Mouse (Mus musculus) hematopoietic stem cell, adult 5-6 weeks (primary cell): ENCODE measurements at regions not wholly inside any gene's neighbourhood (a gene's known extent, or its start where the extent isn't known, plus 50 kb on each side); places are given as distances from the start of the nearest gene placed in this dataset.

Experiments
- ATAC-seq, 2 experiments: fragments of 125-278 bp in 1 of 2; replicated peaks in 1 of 2; 2 replicates each; pipeline ENCODE4 v1.8.0; 2016 to 2017; ENCODE audit warnings: inconsistent platforms in 2 of 2, mild to moderate bottlenecking in 2 of 2, moderate number of reproducible peaks in 2 of 2, low read depth in 1 of 2, moderate TSS enrichment in 1 of 2; ENCODE audit not compliant: low FRiP score in 2 of 2, poor library complexity in 2 of 2, severe bottlenecking in 2 of 2, insufficient read depth in 1 of 2, low TSS enrichment in 1 of 2

GRCm38 (mm10) chr2:10307376-10307775, 62.9 kb upstream of the Sfmbt2 start:
- no peak; a peak in 1 of 4 replicates for ATAC-seq

GRCm38 (mm10) chr2:10309656-10310055, 60.7 kb upstream of the Sfmbt2 start:
- ATAC-seq: no peak

- ATAC-seq: peak in 1 of 2 experiments; percentile 18; a peak in 1 of 4 replicates
These were observed 58.6 kb upstream of the Sfmbt2 start for GRCm38 (mm10) chr2:10311719-10312118.

GRCm38 (mm10) chr2:10312398-10312797, 57.9 kb upstream of the Sfmbt2 start:
- no peak for ATAC-seq

GRCm38 (mm10) chr2:10314251-10315243, 55.8 kb upstream of the Sfmbt2 start:
- peak; percentile 96 to 99 for ATAC-seq

GRCm38 (mm10) chr2:10316347-10316746, 54.0 kb upstream of the Sfmbt2 start:
- no peak for ATAC-seq

GRCm38 (mm10) chr2:10318166-10318768, 52.0 kb upstream of the Sfmbt2 start:
- ATAC-seq: no peak
